Mouse (Mus musculus) left cerebral cortex, postnatal 4 days (tissue): Measurements from ENCODE around the gene Smn1. TPM values are rescaled to one million over a fixed set of nuclear protein-coding genes. Genes with fewer than 3 reads are reported as not detected.
"Not testable (repeated sequence)": the region's sequence is repeated elsewhere in the genome, so short reads cannot be mapped to it uniquely, and the experiment has no call there.

Experiments used
- DNase-seq: peaks from one replicate; pipeline ENCODE4 v3.0.0-alpha.2; 2022
- intact Hi-C: fragments of 180-260 bp; cut with DNase I; formaldehyde crosslinking; loops from one replicate; pipeline ENCODE4 v1.15.1; 2025
- total RNA-seq, 2 experiments: library from RNA; stranded (reverse); gene quantifications; 2 replicates each; pipeline ENCODE4 v1.2.3; 2021

The Smn1 gene
- 10 to 100 TPM; 48.9 to 51.1 TPM for total RNA-seq

DNA sequence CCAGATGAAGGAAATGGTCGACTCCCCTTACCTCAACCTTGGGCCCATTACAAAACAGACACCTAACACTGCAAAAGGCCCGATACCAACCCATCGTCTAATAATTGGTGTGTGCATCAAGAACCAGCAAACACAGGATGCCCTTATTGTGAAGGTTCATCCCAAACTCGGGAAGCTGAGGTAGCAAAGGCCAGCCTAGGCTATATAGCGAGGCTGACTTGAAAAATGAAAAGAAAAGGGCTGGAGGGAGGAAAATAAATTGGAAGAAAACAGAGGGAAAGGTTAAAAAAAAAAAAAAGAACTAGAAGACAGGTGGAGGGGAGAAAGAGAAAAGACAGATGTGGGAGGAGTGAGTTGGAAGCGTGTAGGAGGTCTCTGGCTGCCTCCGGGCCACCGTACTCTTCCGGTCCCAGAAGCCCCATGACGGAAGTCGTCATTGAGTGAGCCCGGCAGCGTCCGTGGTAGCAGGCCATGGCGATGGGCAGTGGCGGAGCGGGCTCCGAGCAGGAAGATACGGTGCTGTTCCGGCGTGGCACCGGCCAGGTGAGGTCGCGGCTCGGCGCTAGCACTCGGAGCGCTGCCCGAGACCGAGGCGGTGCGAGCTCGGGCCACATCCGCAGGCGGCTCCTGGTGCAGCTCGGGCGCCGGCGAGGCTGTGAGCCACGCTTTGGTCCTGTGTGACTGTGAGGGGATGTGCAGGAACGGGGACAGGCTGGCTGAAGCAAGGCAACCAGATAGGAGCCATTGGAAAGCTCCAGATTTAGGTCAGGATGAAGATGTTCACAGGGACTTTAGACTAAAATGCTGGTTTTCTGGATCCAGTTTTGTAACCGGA, at the start of gene Smn1:
Gene Smn1, plus strand, starts transcription at position 430 of the 835 bp plus-strand sequence.
- intact Hi-C loops, result no loop called here
- DNase-seq, result peak; percentile 92

GRCm38 (mm10) chr13:100098808-100099207, 25.8 kb upstream of the Smn1 start:
- no peak for DNase-seq
- intact Hi-C loops, result no loop called here

GRCm38 (mm10) chr13:100103052-100103658, 21.5 kb upstream of the Smn1 start:
- intact Hi-C loops, result no loop called here
- DNase-seq, result no peak

- peak; percentile 93 for DNase-seq
- intact Hi-C loops, result no loop called here
These were observed 20.9 kb upstream of the Smn1 start, which contains the start of gene Bdp1 for GRCm38 (mm10) chr13:100103748-100104254. Bdp1 (minus strand) TSS chr13:100104070.

- intact Hi-C loops, result no loop called here
- DNase-seq, result peak; percentile 86
These were observed 16.8 kb upstream of the Smn1 start, which contains the start of gene Serf1 for GRCm38 (mm10) chr13:100107652-100108472. Serf1 (plus strand) TSS chr13:100108012.

DNA sequence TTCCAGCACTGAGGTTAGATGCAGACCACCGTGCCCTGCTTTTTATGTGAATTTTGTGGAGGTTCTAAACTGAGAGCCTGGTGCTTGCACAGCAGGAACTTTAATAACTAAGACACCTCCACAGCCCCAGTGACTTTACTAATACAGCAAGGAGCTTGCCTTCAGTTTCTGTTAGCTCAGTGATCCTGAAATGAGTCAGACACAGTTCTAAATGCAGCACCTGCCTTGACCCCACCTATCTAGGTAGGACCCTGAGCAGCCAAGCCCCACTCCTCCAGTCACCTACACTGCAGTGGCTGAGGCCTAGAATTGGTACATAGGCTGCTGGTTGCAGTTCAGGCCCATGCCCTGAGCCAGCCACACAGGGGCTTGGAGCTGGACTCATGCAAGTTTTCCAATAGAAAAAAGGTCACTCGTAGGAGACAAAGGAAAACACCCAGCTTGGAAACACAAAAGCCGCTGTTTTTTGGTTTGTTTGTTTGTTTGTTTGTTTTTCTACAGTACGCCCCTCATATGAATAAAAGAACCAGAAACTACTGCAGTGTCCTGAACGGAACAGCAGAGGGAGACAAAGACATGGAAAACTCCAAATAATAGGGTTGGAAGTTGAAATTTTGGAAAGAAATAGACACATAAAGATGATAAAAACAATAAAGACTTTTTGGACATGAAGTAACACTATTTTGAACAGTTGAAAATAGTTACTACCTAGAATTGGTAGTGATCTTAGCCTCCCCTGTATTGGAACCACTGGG, 12.3 kb upstream of the Smn1 start:
- DNase-seq, result no peak
- intact Hi-C loops, result no loop called here

DNA sequence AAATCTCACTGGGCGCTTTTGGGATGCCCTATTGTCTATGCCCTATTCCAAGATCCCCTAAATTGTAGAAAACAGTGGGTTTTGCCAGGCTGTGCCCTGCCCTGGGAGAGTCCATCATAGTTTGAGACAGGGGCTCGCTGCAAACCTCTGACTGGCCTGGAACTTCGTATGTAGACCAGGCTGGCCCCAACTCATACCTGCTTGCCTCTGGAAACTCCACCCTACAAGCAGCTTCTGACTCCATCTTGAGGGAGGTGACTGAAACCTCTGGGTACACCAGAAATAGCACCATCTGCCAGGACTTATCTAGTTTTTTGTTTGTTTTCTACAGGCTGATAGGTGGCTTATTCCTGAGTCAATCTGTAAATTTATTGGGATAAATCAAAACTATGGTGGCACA, 682 bp upstream of the Smn1 start:
- intact Hi-C loops, result no loop called here
- DNase-seq, result no peak

- intact Hi-C loops, result no loop called here
- DNase-seq, result no peak
These were observed 599 bp downstream of the Smn1 start for GRCm38 (mm10) chr13:100125258-100125643.

DNA sequence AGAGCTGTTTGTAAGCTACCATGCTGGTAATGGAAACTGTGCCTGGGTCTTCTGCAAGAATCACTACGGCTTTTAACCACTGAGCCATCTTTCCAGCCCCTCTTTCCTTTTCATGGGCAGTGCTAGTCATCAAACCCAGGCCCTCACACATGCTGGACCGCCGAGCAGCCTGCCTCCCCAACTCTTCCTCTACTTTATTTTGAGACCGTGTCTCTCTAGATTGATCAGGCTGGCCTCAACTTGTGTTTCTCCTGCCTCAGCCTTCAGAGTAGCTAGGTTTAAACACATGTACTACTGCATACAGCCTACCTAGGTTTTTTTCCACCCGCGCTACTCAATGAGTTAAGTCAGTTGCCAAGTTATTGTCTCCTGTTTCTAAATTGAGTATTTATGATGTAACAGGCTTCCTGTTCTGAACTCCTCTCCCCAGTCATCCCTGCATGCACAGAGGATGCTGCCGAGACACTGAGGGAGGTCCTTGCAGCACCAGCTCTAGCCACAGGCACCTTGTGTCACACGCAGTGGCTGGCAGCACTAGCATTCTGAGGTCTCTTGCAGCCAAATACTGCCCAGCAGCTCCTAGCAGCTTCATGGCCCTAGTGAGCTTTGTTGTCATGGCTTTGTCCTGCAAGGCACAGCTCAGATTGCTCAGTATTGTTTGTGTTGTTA, 17.1 kb downstream of the Smn1 start:
- intact Hi-C loops, result no loop called here

DNA sequence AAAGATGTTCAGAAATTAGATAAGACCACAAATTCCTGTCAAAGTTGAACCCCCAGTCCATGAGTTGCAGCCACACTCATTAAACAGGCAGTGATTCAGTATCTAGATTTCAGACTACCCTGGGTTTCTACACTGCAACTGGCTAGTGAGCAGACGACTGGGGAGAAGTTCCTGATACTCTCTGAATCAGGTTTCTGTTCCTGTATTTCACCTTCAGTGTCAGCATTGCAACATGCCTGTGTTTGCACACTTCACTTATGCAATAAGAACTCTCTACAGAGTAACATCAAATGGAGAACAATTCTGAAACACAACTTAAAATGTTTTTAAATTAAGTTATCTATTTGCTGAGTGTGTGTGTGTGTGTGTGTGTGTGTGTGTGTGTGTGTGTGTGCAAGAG, 28.0 kb downstream of the Smn1 start:
- no peak for DNase-seq

More for the DNA sequence above, 17.1 kb downstream of the Smn1 start:
- DNase-seq, result no peak

DNA sequence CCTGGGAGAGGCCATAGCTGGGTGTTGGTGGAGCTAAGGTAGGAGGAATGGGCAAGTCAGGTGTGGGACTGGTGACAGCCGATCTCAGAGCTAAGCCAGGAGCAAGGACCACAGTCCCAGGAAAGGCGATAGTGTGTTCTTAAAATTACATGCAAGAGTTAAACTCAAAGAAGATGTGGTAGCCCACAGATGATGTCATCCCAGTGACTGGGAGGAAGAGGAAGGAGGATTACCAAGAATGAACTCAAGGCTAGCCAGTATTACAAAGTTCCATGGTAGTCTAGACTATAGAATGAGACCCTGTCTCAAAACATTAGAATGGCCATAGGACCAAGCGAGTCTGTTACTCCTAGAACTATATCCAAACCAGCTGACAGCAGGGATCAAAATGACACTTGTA, 32.0 kb downstream of the Smn1 start:
- DNase-seq, result no peak
- intact Hi-C loops, result no loop called here

More for the DNA sequence above, 28.0 kb downstream of the Smn1 start:
- intact Hi-C loops, result no loop called here

DNA sequence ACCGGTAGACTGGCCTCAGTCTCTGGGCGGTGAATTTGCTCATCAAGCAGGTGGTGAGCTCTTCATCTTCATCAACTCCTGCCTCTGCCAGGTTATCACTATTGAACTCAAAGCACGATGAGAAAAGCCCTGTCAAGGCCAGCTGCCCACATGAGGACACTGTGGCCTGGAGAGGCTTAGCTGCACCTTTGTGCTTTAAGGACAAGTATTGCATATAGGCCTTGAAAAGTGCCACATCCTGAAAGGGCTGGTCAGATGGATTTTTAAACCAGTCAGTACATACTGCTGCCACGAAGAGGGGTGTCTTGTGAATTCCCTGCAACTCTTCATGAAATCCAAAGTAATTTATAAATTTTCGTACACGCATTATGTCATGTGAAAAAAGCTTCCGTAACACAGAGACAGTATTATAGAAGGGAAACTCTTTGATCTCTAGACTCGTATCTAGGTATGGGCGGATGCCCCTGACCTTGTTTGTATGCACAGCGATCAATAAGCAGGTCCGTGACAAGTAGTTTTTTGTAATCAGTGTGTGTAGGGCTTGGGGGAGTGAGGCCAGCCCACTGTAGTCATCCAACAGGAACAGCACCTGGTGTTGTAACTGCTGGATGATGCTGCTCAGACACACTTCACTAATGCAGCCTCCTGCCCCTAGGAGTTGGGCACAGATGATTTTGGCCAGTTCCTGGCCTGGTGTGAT, 36.7 kb downstream of the Smn1 start:
- DNase-seq, intact Hi-C loops: not testable (repeated sequence)

- intact Hi-C loops, DNase-seq: not testable (repeated sequence)
These were observed 37.8 kb downstream of the Smn1 start for GRCm38 (mm10) chr13:100162467-100162866.

DNA sequence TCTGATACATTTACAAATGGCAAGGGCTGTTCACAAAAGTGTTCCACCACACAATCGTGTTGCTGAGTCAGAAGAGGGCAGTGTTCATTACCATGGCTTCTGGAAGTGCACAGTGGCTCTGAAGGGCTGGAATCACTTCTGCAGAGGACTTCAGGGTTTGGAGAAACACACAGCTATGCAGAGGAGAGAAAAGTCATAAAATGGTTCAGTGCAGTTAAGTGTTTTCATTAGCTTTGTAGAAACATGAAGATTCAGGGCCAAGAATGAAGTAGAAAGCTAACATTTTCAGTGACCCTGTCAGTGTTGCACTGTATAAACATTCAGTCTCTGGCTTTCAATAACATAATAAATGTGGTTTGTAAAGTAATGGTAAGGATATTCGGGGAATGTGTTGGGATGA, 41.7 kb downstream of the Smn1 start:
- DNase-seq, intact Hi-C loops: not testable (repeated sequence)

DNA sequence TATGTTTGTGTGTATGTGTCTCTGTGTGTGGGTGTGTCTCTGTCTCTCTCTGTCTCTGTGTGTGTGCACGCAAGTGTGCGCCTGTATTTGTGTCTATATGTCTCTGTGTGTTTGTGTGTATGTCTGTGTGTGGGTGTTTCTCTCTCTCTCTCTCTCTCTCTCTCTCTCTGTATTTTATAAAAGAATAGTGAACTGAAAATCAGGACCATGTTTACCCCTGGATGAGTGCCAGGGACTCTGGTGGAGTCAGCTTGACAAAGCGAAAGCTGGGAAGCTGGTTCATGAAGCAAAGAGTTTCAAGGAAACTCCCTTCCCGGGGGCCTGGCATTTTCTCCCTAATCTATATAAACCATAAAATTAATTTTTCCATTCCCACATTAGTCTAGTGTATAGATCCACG, 49.7 kb downstream of the Smn1 start:
- DNase-seq, result peak; percentile 3
- intact Hi-C loops, result not testable (repeated sequence)

- intact Hi-C loops, DNase-seq: not testable (repeated sequence)
These were observed 58.5 kb downstream of the Smn1 start for GRCm38 (mm10) chr13:100183111-100183510.
